Mouse (Mus musculus): ENCODE measurements around the gene Trim39. TPM values are rescaled to one million over a fixed set of nuclear protein-coding genes. Genes with fewer than 3 reads are reported as not detected.

The Trim39 gene
- polyA plus RNA-seq, 1 experiment from 2014 or later = 9.6 TPM

GRCm38 (mm10) chr17:36215586-36215985 is 56.5 kb downstream of the Trim39 start:
- Histone ChIP-seq H3K9me3 (replicated peaks; ENCODE audit: low read length) (no peaks in the 10 kb centered on the region), H3K9ac (ENCODE audit: low read depth, low read length) (no peak overlapping the region), H3K4me2 (ENCODE audit: low read length) (no peak overlapping the region), H3K36me3 (ENCODE audit: insufficient read depth, low read length) (no peaks in the 10 kb centered on the region), H3K4me3 (replicated peaks; ENCODE audit: low read depth, low read length) (no peak overlapping the region; the same call in 1 of the 2 replicates), H3K27me3 (ENCODE audit: insufficient read depth, low read length) (peaks cover 20% of the 10 kb centered on the region), H3K27ac (no peak overlapping the region), H3K4me1 (replicated peaks; ENCODE audit: insufficient read depth, low read length) (no peaks in the 10 kb centered on the region)
- no peak for TF ChIP-seq CTCF (IDR thresholded peaks at IDR 0.05; ENCODE audit: low read depth)
- WGBS = 2% methylated on average over 20 of the region's 20 CpGs
- DNase-seq (ENCODE audit: low spot score) (no peak), ATAC-seq (replicated peaks; ENCODE audit: low FRiP score, low read depth) (no peak)

Other genes starting within 250 kb of the Trim39 start
- 14.2 and 16.1 TPM in 2 replicates for gene H2-T23, start 239.4 kb downstream of the Trim39 start, polyA plus RNA-seq (2015; fragmentation: Nextera tagmentation; extraction: Ambion mirVana)
- 16.4 and 18.6 TPM in 2 replicates for gene H2-T22, start 229.5 kb downstream of the Trim39 start, polyA plus RNA-seq (2015; fragmentation: Nextera tagmentation; extraction: Ambion mirVana)
- not detected in 2 replicates for gene Gm6034, start 229.3 kb downstream of the Trim39 start, polyA plus RNA-seq (2015; fragmentation: Nextera tagmentation; extraction: Ambion mirVana)
- gene Gm11127, start 213.9 kb downstream of the Trim39 start, polyA plus RNA-seq (2015; fragmentation: Nextera tagmentation; extraction: Ambion mirVana) = 0.13 and 0.22 TPM in 2 replicates
- gene Gm19684, start 150.6 kb downstream of the Trim39 start, polyA plus RNA-seq (2015; fragmentation: Nextera tagmentation; extraction: Ambion mirVana) = not detected in 2 replicates
- not detected in 2 replicates for gene Gm7030, start 142.8 kb downstream of the Trim39 start, polyA plus RNA-seq (2015; fragmentation: Nextera tagmentation; extraction: Ambion mirVana)
- gene Gm8909, start 103.7 kb downstream of the Trim39 start, polyA plus RNA-seq (2015; fragmentation: Nextera tagmentation; extraction: Ambion mirVana) = not detected in 2 replicates
- gene H2-T3, start 82.0 kb downstream of the Trim39 start, polyA plus RNA-seq (2015; fragmentation: Nextera tagmentation; extraction: Ambion mirVana) = not detected in 2 replicates
- 119 and 137 TPM in 2 replicates for gene Rpp21, start 14.2 kb downstream of the Trim39 start, polyA plus RNA-seq (2015; fragmentation: Nextera tagmentation; extraction: Ambion mirVana)
- not detected in 2 replicates for gene H2-M10.2, start 14.2 kb upstream of the Trim39 start, polyA plus RNA-seq (2015; fragmentation: Nextera tagmentation; extraction: Ambion mirVana)
- gene H2-M10.1, start 53.9 kb upstream of the Trim39 start, polyA plus RNA-seq (2015; fragmentation: Nextera tagmentation; extraction: Ambion mirVana) = not detected in 2 replicates
- gene H2-M10.3, start 96.2 kb upstream of the Trim39 start, polyA plus RNA-seq (2015; fragmentation: Nextera tagmentation; extraction: Ambion mirVana) = not detected in 2 replicates
- not detected in 2 replicates for gene H2-M10.4, start 190.1 kb upstream of the Trim39 start, polyA plus RNA-seq (2015; fragmentation: Nextera tagmentation; extraction: Ambion mirVana)

Data from kidney, postnatal 0 days (tissue).